In genomic region chr17:55944866-55945682, GRCm38 (mm10) we compare ENCODE assay signal across 7 mouse cellular contexts. TPM values are rescaled to one million over a fixed set of nuclear protein-coding genes. Genes with fewer than 3 reads are reported as not detected.
A peak's percentile ranks its signal among the peaks of the same experiment; 100 is the strongest.
DNase-seq lines count a peak whose midpoint lies in the region; ATAC-seq lines count a peak whose summit lies in the region.
"Not testable (repeated sequence)": the region's sequence is repeated elsewhere in the genome, so short reads cannot be mapped to it uniquely, and the experiment has no call there.

No protein-coding gene starts in this region.

- not testable (repeated sequence) for H3K36me3 ChIP-seq in embryonic facial prominence, embryonic 11.5 days (replicated peaks; ENCODE audit: control insufficient read depth, insufficient read depth, low read depth, low read length); limb, embryonic 11.5 days (ENCODE audit: control insufficient read depth, insufficient read depth, low read length)
- H3K36me3 ChIP-seq in midbrain, embryonic 13.5 days: peaks cover 11% of the 10 kb centered on the region

- peak; percentile 98 for ATAC-seq in embryonic facial prominence, embryonic 11.5 days (replicated peaks; ENCODE audit: insufficient number of reproducible peaks, low FRiP score, low TSS enrichment, low read depth)
- peak; percentile 93 for ATAC-seq in limb, embryonic 11.5 days (ENCODE audit: insufficient number of reproducible peaks, low FRiP score, low TSS enrichment, low read depth)
- ATAC-seq in midbrain, embryonic 13.5 days: peak; percentile 99

- peak overlapping the region; percentile 68 for H3K4me2 ChIP-seq in embryonic facial prominence, embryonic 11.5 days (ENCODE audit: low read depth, low read length)
- H3K4me2 ChIP-seq in limb, embryonic 11.5 days (ENCODE audit: low read depth, severe bottlenecking): peak overlapping the region; percentile 83
- peak overlapping the region; percentile 63 for H3K4me2 ChIP-seq in midbrain, embryonic 13.5 days (replicated peaks)

- H3K4me1 ChIP-seq in embryonic facial prominence, embryonic 11.5 days (ENCODE audit: control insufficient read depth, insufficient read depth, low read length); limb, embryonic 11.5 days (ENCODE audit: control insufficient read depth, insufficient read depth, low read length): not testable (repeated sequence)
- H3K4me1 ChIP-seq in midbrain, embryonic 13.5 days (replicated peaks): peaks cover 12% of the 10 kb centered on the region

- H3K4me3 ChIP-seq in embryonic facial prominence, embryonic 11.5 days (ENCODE audit: low read depth, low read length): peak overlapping the region; percentile 41
- H3K4me3 ChIP-seq in limb, embryonic 11.5 days (ENCODE audit: low read depth, low read length): peak overlapping the region; percentile 39
- peak overlapping the region; percentile 49 for H3K4me3 ChIP-seq in midbrain, embryonic 13.5 days (replicated peaks)

- 0 out of 2 replicates have a peak overlapping the region, but pooled peaks have one; percentile 47 for H3K27ac ChIP-seq in embryonic facial prominence, embryonic 11.5 days (replicated peaks; ENCODE audit: low read depth, low read length)
- peak overlapping the region; percentile 36; the same call in 1 of the 2 replicates for H3K27ac ChIP-seq in limb, embryonic 11.5 days (replicated peaks; ENCODE audit: low read depth, low read length)
- H3K27ac ChIP-seq in midbrain, embryonic 13.5 days: peak overlapping the region; percentile 92

- peak overlapping the region; percentile 60 for H3K9ac ChIP-seq in embryonic facial prominence, embryonic 11.5 days (replicated peaks; ENCODE audit: low read length)
- H3K9ac ChIP-seq in limb, embryonic 11.5 days (ENCODE audit: low read length): peak overlapping the region; percentile 60
- H3K9ac ChIP-seq in midbrain, embryonic 13.5 days (replicated peaks): peak overlapping the region; percentile 63

- 0% methylated on average over 56 of the region's 56 CpGs for WGBS in embryonic facial prominence, embryonic 11.5 days
- under 1% methylated on average over 56 of the region's 56 CpGs for WGBS in limb, embryonic 11.5 days
- WGBS in midbrain, embryonic 13.5 days: under 1% methylated on average over 56 of the region's 56 CpGs

- not testable (repeated sequence) for H3K9me3 ChIP-seq in embryonic facial prominence, embryonic 11.5 days (replicated peaks; ENCODE audit: control insufficient read depth, low read length); limb, embryonic 11.5 days (ENCODE audit: control insufficient read depth, low read length); midbrain, embryonic 13.5 days

- H3K27me3 ChIP-seq in embryonic facial prominence, embryonic 11.5 days (ENCODE audit: control insufficient read depth, insufficient read depth, low read length); limb, embryonic 11.5 days (ENCODE audit: control insufficient read depth, insufficient read depth, low read length); midbrain, embryonic 13.5 days: not testable (repeated sequence)

- peak; percentile 92 for DNase-seq in adrenal gland, adult 8-10 months
- DNase-seq in embryonic facial prominence, embryonic 11.5 days (ENCODE audit: low spot score): peak; percentile 76
- peak; percentile 100 for DNase-seq in heart, adult 11 months
- peak; percentile 93 for DNase-seq in kidney, adult 18-20 months
- peak; percentile 71 for DNase-seq in limb, embryonic 11.5 days (ENCODE audit: low spot score)
- peak; percentile 72 for DNase-seq in spleen, adult 12 weeks (ENCODE audit: low spot score)

RNA-seq across cellular contexts. Expression of gene Zfp119b, which starts 4.2 kb away (rescaled TPM):
- 1 to 10 TPM; 2.9 to 7.1 (median 4.9) TPM for total RNA-seq in adrenal gland, adult 8-10 months (2022)
- polyA plus RNA-seq in embryonic facial prominence, embryonic 11.5 days (2014; fragmentation: Nextera tagmentation; extraction: Ambion mirVana): 6.2 and 6.9 TPM in 2 replicates
- polyA plus RNA-seq in limb, embryonic 11.5 days (2014; fragmentation: Nextera tagmentation; extraction: Ambion mirVana): 6.6 and 7.1 TPM in 2 replicates
- polyA plus RNA-seq in midbrain, embryonic 13.5 days (2015; fragmentation: Nextera tagmentation; extraction: Ambion mirVana): 9.4 and 9.5 TPM in 2 replicates

RNA-seq across cellular contexts. Expression of gene Ebi3, which starts 7.4 kb away (rescaled TPM):
- 1 to 10 TPM in 3 of 4 experiments, under 1 TPM in 1; 0.49 to 2.0 (median 1.5) TPM for total RNA-seq in adrenal gland, adult 8-10 months (2022)
- 1.8 and 2.2 TPM in 2 replicates for polyA plus RNA-seq in embryonic facial prominence, embryonic 11.5 days (2014; fragmentation: Nextera tagmentation; extraction: Ambion mirVana)
- 0.79 and 1.1 TPM in 2 replicates for polyA plus RNA-seq in limb, embryonic 11.5 days (2014; fragmentation: Nextera tagmentation; extraction: Ambion mirVana)
- 4.7 and 5.1 TPM in 2 replicates for polyA plus RNA-seq in midbrain, embryonic 13.5 days (2015; fragmentation: Nextera tagmentation; extraction: Ambion mirVana)

RNA-seq across cellular contexts. Expression of gene Yju2, which starts 13.8 kb away (rescaled TPM):
- total RNA-seq in adrenal gland, adult 8-10 months (2022): 10 to 100 TPM; 18.6 to 21.4 (median 20.3) TPM
- polyA plus RNA-seq in embryonic facial prominence, embryonic 11.5 days (2014; fragmentation: Nextera tagmentation; extraction: Ambion mirVana): 18.5 and 18.9 TPM in 2 replicates
- 20.7 and 22.3 TPM in 2 replicates for polyA plus RNA-seq in limb, embryonic 11.5 days (2014; fragmentation: Nextera tagmentation; extraction: Ambion mirVana)
- 27.9 and 28.2 TPM in 2 replicates for polyA plus RNA-seq in midbrain, embryonic 13.5 days (2015; fragmentation: Nextera tagmentation; extraction: Ambion mirVana)

RNA-seq across cellular contexts. Expression of gene Shd, which starts 25.2 kb away (rescaled TPM):
- 1 to 10 TPM; 1.7 to 4.8 (median 3.0) TPM for total RNA-seq in adrenal gland, adult 8-10 months (2022)
- polyA plus RNA-seq in embryonic facial prominence, embryonic 11.5 days (2014; fragmentation: Nextera tagmentation; extraction: Ambion mirVana): 32.9 and 37.4 TPM in 2 replicates
- polyA plus RNA-seq in limb, embryonic 11.5 days (2014; fragmentation: Nextera tagmentation; extraction: Ambion mirVana): 42.2 and 44.8 TPM in 2 replicates
- 181 and 184 TPM in 2 replicates for polyA plus RNA-seq in midbrain, embryonic 13.5 days (2015; fragmentation: Nextera tagmentation; extraction: Ambion mirVana)

RNA-seq across cellular contexts. Expression of gene Fsd1, which starts 41.2 kb away (rescaled TPM):
- 1 to 10 TPM in 3 of 4 experiments, under 1 TPM in 1; 0.87 to 3.4 (median 2.9) TPM for total RNA-seq in adrenal gland, adult 8-10 months (2022)
- polyA plus RNA-seq in embryonic facial prominence, embryonic 11.5 days (2014; fragmentation: Nextera tagmentation; extraction: Ambion mirVana): 36.6 and 43.0 TPM in 2 replicates
- 34.9 and 39.8 TPM in 2 replicates for polyA plus RNA-seq in limb, embryonic 11.5 days (2014; fragmentation: Nextera tagmentation; extraction: Ambion mirVana)
- 135 and 136 TPM in 2 replicates for polyA plus RNA-seq in midbrain, embryonic 13.5 days (2015; fragmentation: Nextera tagmentation; extraction: Ambion mirVana)

Comparison
In these comparisons a context has a peak if more than half of its experiments do, and no peak if none do; other contexts are left out.
1. Peak in every context shown above with its lines: DNase-seq, ATAC-seq, H3K4me3 ChIP-seq and H3K27ac ChIP-seq.
2. H3K27ac ChIP-seq: peak in every context shown above with its lines; median percentile 92 in midbrain, embryonic 13.5 days; 47 in embryonic facial prominence, embryonic 11.5 days; 36 in limb, embryonic 11.5 days.